Mouse (Mus musculus): ENCODE data around the gene Gapdh. TPM values are rescaled to one million over a fixed set of nuclear protein-coding genes. Genes with fewer than 3 reads are reported as not detected.

Gapdh gene
- total RNA-seq, 2 experiments from 2014 or later: 2,022 to 2,842 TPM

DNA sequence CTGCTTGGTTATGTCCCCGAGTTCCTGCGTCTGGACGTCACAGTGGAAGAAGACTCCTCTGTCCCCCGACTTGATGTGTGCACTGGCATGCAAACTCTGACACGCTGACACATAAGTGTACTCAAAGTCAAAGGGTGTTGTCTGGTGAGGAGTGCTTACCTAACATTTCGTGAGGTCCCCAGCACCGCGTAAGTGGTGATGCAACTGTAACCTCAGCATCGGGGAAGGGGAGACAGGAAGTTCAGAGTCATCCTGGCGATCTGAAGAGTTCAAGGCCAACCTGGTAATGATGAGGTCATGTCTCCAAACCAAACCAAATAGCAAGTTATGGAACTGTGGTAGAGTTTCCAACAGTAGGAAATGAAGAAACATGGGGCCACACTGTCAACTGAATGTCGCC, 53.7 kb downstream of the Gapdh start:
- peak; percentile 78 for ATAC-seq (replicated peaks; ENCODE audit: poor library complexity, severe bottlenecking)

Other genes with a start within 250 kb of the Gapdh start
- 16.1 and 21.9 TPM in 2 replicates for gene Ptms, start 246.4 kb downstream of the Gapdh start, total RNA-seq (2014; fragmentation: Nextera tagmentation)
- 18.5 and 33.0 TPM in 2 replicates for gene Ptms, start 246.4 kb downstream of the Gapdh start, total RNA-seq (2017)
- gene Mlf2, start 235.1 kb downstream of the Gapdh start, total RNA-seq (2014; fragmentation: Nextera tagmentation): 82.4 and 102 TPM in 2 replicates
- gene Mlf2, start 235.1 kb downstream of the Gapdh start, total RNA-seq (2017): 49.5 and 79.7 TPM in 2 replicates
- gene Cops7a, start 200.9 kb downstream of the Gapdh start, total RNA-seq (2014; fragmentation: Nextera tagmentation): 96.6 and 112 TPM in 2 replicates
- 48.8 and 52.0 TPM in 2 replicates for gene Cops7a, start 200.9 kb downstream of the Gapdh start, total RNA-seq (2017)
- gene Pianp, start 169.8 kb downstream of the Gapdh start, total RNA-seq (2014; fragmentation: Nextera tagmentation): not detected in 2 replicates
- gene Pianp, start 169.8 kb downstream of the Gapdh start, total RNA-seq (2017): not detected in 2 replicates
- gene Zfp384, start 157.3 kb downstream of the Gapdh start, total RNA-seq (2014; fragmentation: Nextera tagmentation): 75.9 and 87.6 TPM in 2 replicates
- gene Zfp384, start 157.3 kb downstream of the Gapdh start, total RNA-seq (2017): 24.3 and 31.9 TPM in 2 replicates
- 49.2 and 55.8 TPM in 2 replicates for gene Ing4, start 126.7 kb downstream of the Gapdh start, total RNA-seq (2014; fragmentation: Nextera tagmentation)
- 34.7 and 40.2 TPM in 2 replicates for gene Ing4, start 126.7 kb downstream of the Gapdh start, total RNA-seq (2017)
- gene Acrbp, start 116.8 kb downstream of the Gapdh start, total RNA-seq (2014; fragmentation: Nextera tagmentation): 10.6 and 17.5 TPM in 2 replicates
- 1.3 and 3.9 TPM in 2 replicates for gene Acrbp, start 116.8 kb downstream of the Gapdh start, total RNA-seq (2017)
- gene Lpar5, start 98.5 kb downstream of the Gapdh start, total RNA-seq (2014; fragmentation: Nextera tagmentation): 8.7 and 13.4 TPM in 2 replicates
- gene Lpar5, start 98.5 kb downstream of the Gapdh start, total RNA-seq (2017): 2.7 and 5.2 TPM in 2 replicates
- gene Chd4, start 70.5 kb downstream of the Gapdh start, total RNA-seq (2014; fragmentation: Nextera tagmentation): 136 and 161 TPM in 2 replicates
- gene Chd4, start 70.5 kb downstream of the Gapdh start, total RNA-seq (2017): 246 and 373 TPM in 2 replicates
- gene Nop2, start 34.6 kb downstream of the Gapdh start, total RNA-seq (2014; fragmentation: Nextera tagmentation): 65.6 and 82.8 TPM in 2 replicates
- gene Nop2, start 34.6 kb downstream of the Gapdh start, total RNA-seq (2017): 79.2 and 82.4 TPM in 2 replicates
- 26.4 and 37.4 TPM in 2 replicates for gene Iffo1, start 21.2 kb downstream of the Gapdh start, total RNA-seq (2014; fragmentation: Nextera tagmentation)
- 11.8 and 14.0 TPM in 2 replicates for gene Iffo1, start 21.2 kb downstream of the Gapdh start, total RNA-seq (2017)
- gene Ncapd2, start 25.2 kb upstream of the Gapdh start, total RNA-seq (2014; fragmentation: Nextera tagmentation): 242 and 263 TPM in 2 replicates
- 242 and 288 TPM in 2 replicates for gene Ncapd2, start 25.2 kb upstream of the Gapdh start, total RNA-seq (2017)
- gene Mrpl51, start 25.3 kb upstream of the Gapdh start, total RNA-seq (2014; fragmentation: Nextera tagmentation): 117 and 197 TPM in 2 replicates
- 121 and 155 TPM in 2 replicates for gene Mrpl51, start 25.3 kb upstream of the Gapdh start, total RNA-seq (2017)
- 26.0 and 40.2 TPM in 2 replicates for gene Vamp1, start 49.1 kb upstream of the Gapdh start, total RNA-seq (2014; fragmentation: Nextera tagmentation)
- 6.3 and 7.1 TPM in 2 replicates for gene Vamp1, start 49.1 kb upstream of the Gapdh start, total RNA-seq (2017)
- gene Tapbpl, start 65.4 kb upstream of the Gapdh start, total RNA-seq (2014; fragmentation: Nextera tagmentation): 13.8 TPM in 2 replicates
- 16.5 and 17.7 TPM in 2 replicates for gene Tapbpl, start 65.4 kb upstream of the Gapdh start, total RNA-seq (2017)
- 50.7 and 62.0 TPM in 2 replicates for gene Cd27, start 70.5 kb upstream of the Gapdh start, total RNA-seq (2014; fragmentation: Nextera tagmentation)
- 34.7 and 55.2 TPM in 2 replicates for gene Cd27, start 70.5 kb upstream of the Gapdh start, total RNA-seq (2017)
- gene Tuba3a, start 119.6 kb upstream of the Gapdh start, total RNA-seq (2014; fragmentation: Nextera tagmentation): not detected in 2 replicates
- gene Tuba3a, start 119.6 kb upstream of the Gapdh start, total RNA-seq (2017): not detected in 2 replicates
- gene Ltbr, start 147.4 kb upstream of the Gapdh start, total RNA-seq (2014; fragmentation: Nextera tagmentation): 36.4 and 50.3 TPM in 2 replicates
- 29.9 and 36.3 TPM in 2 replicates for gene Ltbr, start 147.4 kb upstream of the Gapdh start, total RNA-seq (2017)
- gene Scnn1a, start 154.2 kb upstream of the Gapdh start, total RNA-seq (2014; fragmentation: Nextera tagmentation): 16.2 and 18.9 TPM in 2 replicates
- gene Scnn1a, start 154.2 kb upstream of the Gapdh start, total RNA-seq (2017): 1.4 and 1.8 TPM in 2 replicates
- gene Tnfrsf1a, start 182.9 kb upstream of the Gapdh start, total RNA-seq (2014; fragmentation: Nextera tagmentation): 89.1 and 104 TPM in 2 replicates
- 54.4 and 88.8 TPM in 2 replicates for gene Tnfrsf1a, start 182.9 kb upstream of the Gapdh start, total RNA-seq (2017)
- gene Plekhg6, start 214.3 kb upstream of the Gapdh start, total RNA-seq (2014; fragmentation: Nextera tagmentation): not detected in 2 replicates
- gene Plekhg6, start 214.3 kb upstream of the Gapdh start, total RNA-seq (2017): not detected in 2 replicates